Mouse (Mus musculus): ENCODE results near the gene Nup54.

The Nup54 gene

DNA sequence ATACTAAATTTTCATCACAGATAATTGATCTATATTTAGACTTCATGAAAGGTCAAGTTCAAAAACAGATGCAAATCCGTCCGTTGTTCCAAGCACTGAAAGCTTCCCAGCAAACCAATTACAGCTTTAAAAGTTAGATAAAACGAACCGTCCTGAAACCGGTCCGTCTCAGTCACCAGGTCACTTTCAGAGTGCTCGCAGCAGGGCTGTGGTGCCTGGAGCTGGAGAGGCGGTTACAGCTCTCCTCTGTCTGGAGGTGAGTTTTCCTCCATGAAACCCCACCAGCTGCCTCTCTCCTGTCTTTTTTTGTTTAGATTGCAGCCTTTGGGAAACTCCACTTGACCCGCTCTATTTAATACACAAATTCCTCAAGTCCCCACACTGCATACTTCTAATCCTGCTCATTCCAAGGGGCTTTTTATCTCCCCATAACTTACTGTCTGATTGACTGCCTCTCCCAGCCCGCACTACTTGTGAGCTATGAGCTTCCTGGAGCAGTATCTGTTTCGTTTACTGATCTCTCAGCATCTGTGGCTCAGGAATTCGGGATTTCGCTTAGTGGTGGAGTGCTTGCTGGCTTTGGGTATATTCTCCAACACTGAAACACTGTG is 58.1 kb downstream of the Nup54 start:
- in situ Hi-C loops (cut with MboI, MseI): loop anchor here in 1 of 2 experiments (5.0 kb wide), 1 partner anchor 60 kb away; no protein-coding TSS in a partner anchor

GRCm38 (mm10) chr5:92375368-92375767 is 59.7 kb downstream of the Nup54 start:
- in situ Hi-C loops (cut with MboI, MseI): loop anchor here in 1 of 2 experiments (5.0 kb wide), 1 partner anchor 58 kb away; no protein-coding TSS in a partner anchor

- in situ Hi-C loops (cut with MboI, MseI): loop anchor here in 1 of 2 experiments (5.0 kb wide), 1 partner anchor 57 kb away; no protein-coding TSS in a partner anchor
Observed at GRCm38 (mm10) chr5:92374721-92375142, 60.3 kb downstream of the Nup54 start.

DNA sequence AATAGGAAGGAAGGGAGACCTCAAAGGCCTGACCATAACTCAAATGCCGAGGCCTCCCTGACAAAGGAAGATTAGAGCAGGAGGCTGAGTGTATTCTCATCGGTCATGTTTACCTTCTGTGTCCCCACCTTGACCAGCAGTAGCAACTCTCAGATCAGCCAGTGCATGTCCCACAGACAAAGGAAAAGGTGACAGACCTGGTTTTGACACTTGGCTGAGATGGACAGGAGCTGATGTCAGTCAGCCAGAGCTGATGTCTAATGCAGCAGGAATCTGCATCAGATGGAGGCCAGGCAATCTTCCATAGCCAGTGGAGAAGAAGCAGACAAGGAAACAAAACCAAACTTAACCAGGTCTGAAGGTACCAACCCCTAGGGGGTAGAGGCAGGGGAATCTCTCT is 62.4 kb downstream of the Nup54 start:
- in situ Hi-C loops (cut with MboI, MseI): no loop called here

- in situ Hi-C loops (cut with MboI, MseI): no loop called here
Observed at GRCm38 (mm10) chr5:92371361-92371976, 63.5 kb downstream of the Nup54 start.

- in situ Hi-C loops (cut with MboI, MseI): no loop called here
Observed at GRCm38 (mm10) chr5:92370891-92371290, 64.1 kb downstream of the Nup54 start.

DNA sequence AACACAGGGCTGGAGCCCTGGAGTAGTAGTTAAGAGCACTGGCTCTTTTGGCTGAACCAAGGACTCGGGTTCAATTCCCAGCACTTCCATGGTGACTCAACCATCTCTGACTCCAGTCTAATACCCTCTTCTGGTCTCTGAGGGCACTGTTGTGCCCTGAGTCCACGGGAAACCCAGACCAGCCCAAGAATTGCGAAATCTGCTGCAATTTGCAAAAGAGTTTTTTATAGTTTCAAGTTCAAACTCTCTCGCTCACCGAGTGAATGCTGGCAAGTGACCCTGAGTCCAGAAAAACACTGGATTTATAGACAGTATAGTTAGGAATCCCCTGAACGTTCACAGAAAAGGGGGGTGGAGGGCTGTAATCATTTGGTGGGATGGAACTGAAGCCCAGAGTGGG is 64.6 kb downstream of the Nup54 start:
- in situ Hi-C loops (cut with MboI, MseI): no loop called here

DNA sequence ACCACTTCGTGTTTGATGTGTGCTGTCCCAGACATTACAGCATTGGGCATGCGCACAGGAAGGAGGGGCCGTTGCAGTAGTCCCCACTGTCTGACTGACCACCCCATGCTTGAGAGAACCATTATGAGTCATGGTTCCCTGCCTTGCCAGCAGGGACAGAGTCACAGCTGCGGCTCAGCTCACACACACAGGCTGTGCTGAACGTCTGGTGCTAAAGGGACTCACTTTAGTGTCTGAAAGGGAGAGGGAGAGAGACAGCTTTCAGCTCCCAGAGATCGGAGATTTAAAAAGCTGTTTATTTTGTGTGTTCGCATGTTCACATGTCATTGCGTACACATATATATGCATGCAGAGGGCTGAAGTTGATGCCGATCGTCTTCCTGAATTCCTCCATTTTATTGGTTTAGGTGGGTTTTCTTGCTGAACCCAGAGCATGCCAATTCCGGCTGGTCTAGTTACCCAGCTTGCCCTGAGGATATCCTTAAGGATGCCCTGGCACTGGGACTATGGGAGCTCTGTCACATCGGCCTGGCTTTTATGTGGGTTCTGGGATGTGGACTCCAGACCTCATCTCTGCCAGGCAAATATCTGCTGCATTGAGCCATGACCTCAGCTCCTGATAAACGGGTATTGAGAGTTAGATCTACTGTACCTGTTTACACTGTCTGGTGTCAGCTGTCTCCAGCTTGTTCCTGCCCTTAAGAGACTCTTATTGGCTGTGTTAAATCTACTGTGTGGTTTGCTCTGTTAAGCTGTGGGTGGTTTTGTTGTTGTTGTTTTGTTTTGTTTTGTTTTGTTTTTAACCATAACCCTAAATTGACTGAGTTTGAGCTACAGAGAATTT is 65.6 kb downstream of the Nup54 start:
- in situ Hi-C loops (cut with MboI, MseI): no loop called here

- in situ Hi-C loops (cut with MboI, MseI): no loop called here
Observed at GRCm38 (mm10) chr5:92368392-92368791, 66.6 kb downstream of the Nup54 start.

GRCm38 (mm10) chr5:92366565-92366964 is 68.5 kb downstream of the Nup54 start:
- in situ Hi-C loops (cut with MboI, MseI): no loop called here
